Mouse (Mus musculus): ENCODE data around the gene Lhx2. TPM values are rescaled to one million over a fixed set of nuclear protein-coding genes. Genes with fewer than 3 reads are reported as not detected.

The Lhx2 gene
- polyA plus RNA-seq, 1 experiment from 2014 or later = 97.3 TPM

GRCm38 (mm10) chr2:38336606-38337005, 2.5 kb upstream of the Lhx2 start:
- H3K27ac ChIP-seq = 0 out of 2 replicates have a peak overlapping the region, but pooled peaks have one; percentile 14
- H3K4me3 ChIP-seq (replicated peaks) = no peak overlapping the region
- peaks cover 56% of the 10 kb centered on the region for H3K4me1 ChIP-seq (replicated peaks)
- peaks cover 88% of the 10 kb centered on the region for H3K27me3 ChIP-seq
- H3K4me2 ChIP-seq (replicated peaks) = peak overlapping the region; percentile 34
- ATAC-seq = no peak
- no peaks in the 10 kb centered on the region for H3K9me3 ChIP-seq
- no peaks in the 10 kb centered on the region for H3K36me3 ChIP-seq
- WGBS = 2% methylated on average over 17 of the region's 17 CpGs
- H3K9ac ChIP-seq (replicated peaks) = no peak overlapping the region

GRCm38 (mm10) chr2:38337091-38337640, 1.9 kb upstream of the Lhx2 start:
- Histone ChIP-seq H3K9ac (replicated peaks) (no peak overlapping the region), H3K27me3 (peaks cover 89% of the 10 kb centered on the region), H3K27ac (no peak overlapping the region), H3K36me3 (no peaks in the 10 kb centered on the region), H3K4me1 (replicated peaks) (peaks cover 56% of the 10 kb centered on the region), H3K4me3 (replicated peaks) (no peak overlapping the region), H3K9me3 (no peaks in the 10 kb centered on the region), H3K4me2 (replicated peaks) (peak overlapping the region; percentile 34; the same call in 1 of the 2 replicates)
- ATAC-seq = no peak
- WGBS = 3% methylated on average over 6 of the region's 6 CpGs

GRCm38 (mm10) chr2:38337681-38338080, 1.4 kb upstream of the Lhx2 start:
- no peak overlapping the region for H3K4me3 ChIP-seq (replicated peaks)
- WGBS = 17% methylated on average over 5 of the region's 5 CpGs
- peaks cover 92% of the 10 kb centered on the region for H3K27me3 ChIP-seq
- peak overlapping the region; percentile 96; the same call in 1 of the 2 replicates for H3K27ac ChIP-seq
- no peaks in the 10 kb centered on the region for H3K36me3 ChIP-seq
- peaks cover 56% of the 10 kb centered on the region for H3K4me1 ChIP-seq (replicated peaks)
- no peaks in the 10 kb centered on the region for H3K9me3 ChIP-seq
- ATAC-seq = no peak
- H3K9ac ChIP-seq (replicated peaks) = no peak overlapping the region
- no peak overlapping the region for H3K4me2 ChIP-seq (replicated peaks)

GRCm38 (mm10) chr2:38338348-38338932, 641 bp upstream of the Lhx2 start:
- under 1% methylated on average over 5 of the region's 5 CpGs for WGBS
- peak overlapping the region; percentile 63 for H3K4me3 ChIP-seq (replicated peaks)
- ATAC-seq = no peak
- peak overlapping the region; percentile 93; the same call in 1 of the 2 replicates for H3K9ac ChIP-seq (replicated peaks)
- H3K4me1 ChIP-seq (replicated peaks) = peaks cover 53% of the 10 kb centered on the region
- H3K27ac ChIP-seq = peak overlapping the region; percentile 96
- no peaks in the 10 kb centered on the region for H3K9me3 ChIP-seq
- H3K4me2 ChIP-seq (replicated peaks) = peak overlapping the region; percentile 68
- peaks cover 92% of the 10 kb centered on the region for H3K27me3 ChIP-seq
- no peaks in the 10 kb centered on the region for H3K36me3 ChIP-seq

- Histone ChIP-seq H3K9ac (replicated peaks) (peak overlapping the region; percentile 93), H3K27me3 (peaks cover 94% of the 10 kb centered on the region), H3K27ac (peak overlapping the region; percentile 96), H3K4me1 (replicated peaks) (peaks cover 54% of the 10 kb centered on the region), H3K4me2 (replicated peaks) (peak overlapping the region; percentile 68), H3K4me3 (replicated peaks) (peak overlapping the region; percentile 63), H3K9me3 (no peaks in the 10 kb centered on the region), H3K36me3 (no peaks in the 10 kb centered on the region)
- 3% methylated on average over 9 of the region's 9 CpGs for WGBS
- no peak for ATAC-seq
Observed at GRCm38 (mm10) chr2:38339910-38340625, 987 bp downstream of the Lhx2 start.

- no peaks in the 10 kb centered on the region for H3K9me3 ChIP-seq
- H3K4me2 ChIP-seq (replicated peaks) = peak overlapping the region; percentile 68
- H3K4me1 ChIP-seq (replicated peaks) = peaks cover 49% of the 10 kb centered on the region
- no peaks in the 10 kb centered on the region for H3K36me3 ChIP-seq
- H3K9ac ChIP-seq (replicated peaks) = peak overlapping the region; percentile 93
- under 1% methylated on average over 10 of the region's 10 CpGs for WGBS
- H3K27me3 ChIP-seq = peaks cover 94% of the 10 kb centered on the region
- peak overlapping the region; percentile 96 for H3K27ac ChIP-seq
- H3K4me3 ChIP-seq (replicated peaks) = peak overlapping the region; percentile 63
- ATAC-seq = 0 out of 2 replicates have a peak, but pooled peaks have one; percentile 25
Observed at GRCm38 (mm10) chr2:38340626-38341200, 1.6 kb downstream of the Lhx2 start.

- 12% methylated on average over 1 of the region's 1 CpGs for WGBS
- Histone ChIP-seq H3K9ac (replicated peaks) (peak overlapping the region; percentile 58), H3K27ac (peak overlapping the region; percentile 71), H3K36me3 (no peaks in the 10 kb centered on the region), H3K4me1 (replicated peaks) (peaks cover 49% of the 10 kb centered on the region), H3K27me3 (peaks cover 89% of the 10 kb centered on the region), H3K9me3 (no peaks in the 10 kb centered on the region), H3K4me3 (replicated peaks) (peak overlapping the region; percentile 63), H3K4me2 (replicated peaks) (peak overlapping the region; percentile 68)
- no peak for ATAC-seq
Observed at GRCm38 (mm10) chr2:38343573-38343972, 4.5 kb downstream of the Lhx2 start.

GRCm38 (mm10) chr2:38344727-38345126, 5.6 kb downstream of the Lhx2 start:
- Histone ChIP-seq H3K27ac (peak overlapping the region; percentile 96; the same call in 1 of the 2 replicates), H3K4me2 (replicated peaks) (peak overlapping the region; percentile 68), H3K4me3 (replicated peaks) (peak overlapping the region; percentile 63), H3K9ac (replicated peaks) (peak overlapping the region; percentile 72), H3K4me1 (replicated peaks) (peaks cover 49% of the 10 kb centered on the region), H3K36me3 (no peaks in the 10 kb centered on the region), H3K9me3 (no peaks in the 10 kb centered on the region), H3K27me3 (peaks cover 91% of the 10 kb centered on the region)
- ATAC-seq = no peak

GRCm38 (mm10) chr2:38346417-38346816, 7.3 kb downstream of the Lhx2 start:
- peak overlapping the region; percentile 63 for H3K4me3 ChIP-seq (replicated peaks)
- no peak for ATAC-seq
- peaks cover 93% of the 10 kb centered on the region for H3K27me3 ChIP-seq
- H3K9me3 ChIP-seq = no peaks in the 10 kb centered on the region
- H3K36me3 ChIP-seq = no peaks in the 10 kb centered on the region
- peak overlapping the region; percentile 72 for H3K9ac ChIP-seq (replicated peaks)
- H3K4me1 ChIP-seq (replicated peaks) = peaks cover 52% of the 10 kb centered on the region
- WGBS = 8% methylated on average over 6 of the region's 6 CpGs
- H3K4me2 ChIP-seq (replicated peaks) = peak overlapping the region; percentile 68
- peak overlapping the region; percentile 96 for H3K27ac ChIP-seq

- 3% methylated on average over 15 of the region's 15 CpGs for WGBS
- peak overlapping the region; percentile 72 for H3K9ac ChIP-seq (replicated peaks)
- H3K27ac ChIP-seq = peak overlapping the region; percentile 96
- no peaks in the 10 kb centered on the region for H3K9me3 ChIP-seq
- H3K36me3 ChIP-seq = no peaks in the 10 kb centered on the region
- H3K27me3 ChIP-seq = peaks cover 93% of the 10 kb centered on the region
- peaks cover 59% of the 10 kb centered on the region for H3K4me1 ChIP-seq (replicated peaks)
- H3K4me3 ChIP-seq (replicated peaks) = peak overlapping the region; percentile 63
- no peak for ATAC-seq
- peak overlapping the region; percentile 68 for H3K4me2 ChIP-seq (replicated peaks)
Observed at GRCm38 (mm10) chr2:38346881-38347764, 8.0 kb downstream of the Lhx2 start.

- Histone ChIP-seq H3K27ac (peak overlapping the region; percentile 96), H3K4me3 (replicated peaks) (peak overlapping the region; percentile 63), H3K9me3 (no peaks in the 10 kb centered on the region), H3K27me3 (peaks cover 93% of the 10 kb centered on the region), H3K36me3 (no peaks in the 10 kb centered on the region), H3K4me1 (replicated peaks) (peaks cover 62% of the 10 kb centered on the region), H3K9ac (replicated peaks) (peak overlapping the region; percentile 72), H3K4me2 (replicated peaks) (peak overlapping the region; percentile 68)
- WGBS = under 1% methylated on average over 54 of the region's 54 CpGs
- ATAC-seq = peak; percentile 49
Observed at GRCm38 (mm10) chr2:38347811-38348551, 8.9 kb downstream of the Lhx2 start.

Measured in midbrain, embryonic 13.5 days (tissue).